Mouse (Mus musculus) heart, postnatal 36 days (tissue): ENCODE measurements around the gene Siva1. TPM values are rescaled to one million over a fixed set of nuclear protein-coding genes. Genes with fewer than 3 reads are reported as not detected.

Experiments used
- DNase-seq, 2 experiments: peaks; one replicate each; pipeline ENCODE4 v3.0.0; 2021 to 2022
- intact Hi-C: fragments of 180-260 bp; cut with DNase I; formaldehyde crosslinking; loops from one replicate; pipeline ENCODE4 v1.15.1; 2025
- total RNA-seq, 2 experiments: library from RNA; stranded (reverse); gene quantifications; 2 replicates each; pipeline ENCODE4 v1.2.3; 2021

Siva1 gene
- total RNA-seq, 2 experiments from 2014 or later, result 29.4 to 31.0 TPM

DNA sequence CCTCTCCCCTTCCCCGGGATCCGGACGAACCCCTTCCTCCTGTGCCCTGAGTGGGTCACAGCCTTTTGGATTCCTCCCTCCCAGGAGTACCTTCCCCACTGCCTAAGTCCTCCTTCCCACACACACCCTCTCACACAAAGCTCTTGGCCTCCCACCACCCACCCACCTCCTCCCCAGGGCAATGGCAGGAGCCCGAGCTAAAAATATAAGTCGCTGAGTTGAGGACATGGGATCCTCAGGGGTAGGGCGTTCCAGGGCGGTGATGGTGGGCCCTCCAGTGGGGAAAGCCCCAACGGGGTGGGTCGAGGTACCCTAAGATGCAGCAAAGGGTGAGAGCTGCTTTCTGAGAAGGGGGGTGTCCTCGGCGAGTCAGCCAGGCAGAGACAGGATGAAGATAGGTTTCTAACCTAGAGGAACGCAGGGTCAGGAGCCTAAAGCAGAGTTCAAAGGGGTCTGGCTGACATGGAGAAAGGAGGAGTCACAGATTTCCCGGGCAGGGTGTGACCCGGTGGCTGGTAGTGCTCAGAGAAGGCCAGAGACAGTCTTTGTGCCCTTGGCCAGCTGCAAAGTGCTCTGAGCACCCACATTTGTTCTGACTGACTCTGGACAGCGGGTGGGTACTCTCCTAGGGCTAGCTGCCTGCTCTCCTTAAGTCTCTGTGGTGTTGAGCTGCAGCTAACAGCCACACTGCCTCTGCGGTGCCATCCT is 24.0 kb upstream of the Siva1 start:
- DNase-seq, result no peak

DNA sequence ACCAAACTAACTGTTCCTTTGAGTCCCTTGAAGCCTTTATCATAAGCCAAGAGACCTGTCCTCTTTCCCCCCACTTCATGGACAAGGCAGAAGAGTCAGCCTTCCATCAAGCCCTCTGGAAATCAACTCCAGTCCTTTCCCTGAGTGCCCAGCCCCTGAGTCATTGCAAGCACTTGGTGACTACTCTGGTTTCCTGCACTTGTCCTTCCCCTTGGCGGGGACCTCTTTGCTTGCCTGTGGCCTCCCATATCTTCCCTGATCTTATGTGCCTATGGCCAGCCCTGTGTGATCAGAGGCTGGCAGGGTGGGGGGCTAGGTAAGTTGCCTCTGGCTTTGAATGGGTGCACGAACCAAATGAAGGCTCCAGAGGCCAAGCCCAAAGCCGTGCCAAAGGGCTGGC is 22.6 kb upstream of the Siva1 start:
- intact Hi-C loops, result no loop called here
- no peak for DNase-seq

More for the DNA sequence above, 24.0 kb upstream of the Siva1 start:
- intact Hi-C loops, result no loop called here

DNA sequence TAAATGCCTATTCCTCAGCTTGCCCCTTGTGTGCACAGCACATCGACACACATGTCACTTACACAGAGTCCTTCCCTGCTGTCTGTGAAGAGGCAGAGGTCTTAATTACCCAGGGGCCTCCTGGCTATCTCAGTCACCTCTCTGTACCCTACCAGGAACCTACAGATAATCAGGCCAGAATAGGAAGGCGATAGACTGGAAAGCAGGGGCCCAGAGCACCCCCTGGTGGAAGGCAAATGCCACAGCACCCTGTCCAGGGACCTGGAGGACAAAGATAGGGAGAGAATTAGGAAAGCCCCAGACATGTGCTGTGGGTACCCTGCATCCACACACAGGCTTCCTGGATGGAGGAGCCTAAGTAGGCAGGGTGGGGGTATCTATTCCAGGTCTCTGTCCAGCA is 20.7 kb upstream of the Siva1 start:
- intact Hi-C loops, result no loop called here
- peak; percentile 73 for DNase-seq

DNA sequence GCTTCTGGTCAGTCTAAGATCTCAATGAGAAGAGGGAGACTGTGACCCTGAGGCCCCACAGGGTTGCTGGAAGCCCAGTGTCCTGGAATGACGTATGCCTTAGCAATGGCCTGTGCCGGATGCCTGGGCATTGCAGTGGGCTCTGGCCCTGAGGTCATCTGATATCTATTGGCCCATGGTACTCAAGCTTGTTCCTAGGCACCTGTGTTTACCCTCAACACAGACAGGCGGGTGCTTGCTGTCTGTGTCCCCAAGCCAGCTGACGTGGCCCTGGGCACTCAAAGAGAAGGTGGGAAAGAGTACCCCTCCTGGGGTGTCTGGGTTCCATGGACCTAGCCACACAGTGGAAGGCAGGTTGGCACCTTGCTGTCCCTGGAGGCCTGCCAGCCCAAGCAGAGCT is 18.8 kb upstream of the Siva1 start:
- no peak for DNase-seq
- intact Hi-C loops, result no loop called here

DNA sequence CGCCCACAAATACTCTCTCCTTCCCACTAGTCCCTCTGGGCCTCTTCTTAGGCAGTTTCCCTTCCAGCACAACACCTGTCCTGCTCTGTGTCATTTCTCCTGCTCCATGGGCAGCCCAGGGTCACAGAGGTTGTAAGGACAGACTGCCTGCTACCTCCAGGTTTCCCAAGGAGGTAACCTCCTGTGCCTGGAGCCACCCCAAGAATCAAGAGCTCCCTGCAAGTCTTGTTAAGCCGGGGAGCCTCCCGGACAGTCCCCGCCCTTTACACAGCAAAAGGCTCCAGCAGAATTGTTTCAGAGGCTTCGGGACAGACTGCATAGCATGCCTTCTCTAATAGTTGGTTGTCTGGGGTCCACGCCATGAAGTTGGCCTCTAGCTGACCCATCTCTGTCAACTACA is 18.0 kb upstream of the Siva1 start:
- intact Hi-C loops, result no loop called here
- DNase-seq, result no peak

DNA sequence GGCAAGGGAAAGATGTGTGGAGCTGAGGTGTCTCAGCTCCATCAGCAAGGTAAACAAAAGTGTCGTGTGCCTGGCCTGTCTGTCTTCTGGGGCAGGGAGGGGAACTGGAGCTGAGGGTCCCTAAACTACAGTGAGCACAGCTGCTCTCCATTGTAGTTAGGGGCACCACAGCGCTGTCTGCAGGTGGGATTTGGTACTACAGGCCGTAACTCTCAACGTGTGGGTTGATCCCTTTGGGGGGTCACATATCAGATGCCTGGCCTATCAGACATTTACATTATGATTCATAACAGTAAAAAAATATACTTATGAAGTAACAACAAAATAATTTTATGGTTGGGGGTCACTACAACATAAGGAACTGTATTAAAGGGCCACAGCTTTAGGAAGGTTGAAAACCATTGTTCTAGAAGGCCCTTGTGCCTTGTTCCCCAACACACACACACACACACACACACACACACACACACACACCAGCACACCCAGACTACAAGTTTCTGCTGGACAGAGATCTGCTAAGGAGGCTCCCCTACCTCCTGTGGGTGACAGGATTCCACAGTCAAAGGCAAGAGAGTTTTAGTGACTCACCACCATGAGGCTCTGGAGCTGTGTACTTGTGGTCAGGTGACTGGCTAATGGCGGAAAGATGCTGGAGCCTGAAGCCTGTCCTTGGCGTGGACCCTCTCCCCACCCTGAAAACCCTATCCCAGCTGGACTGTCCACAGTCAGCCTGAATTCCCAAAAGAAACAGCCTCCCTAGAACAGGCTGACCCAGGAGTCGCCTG is 17.2 kb upstream of the Siva1 start:
- intact Hi-C loops, result no loop called here
- no peak for DNase-seq

DNA sequence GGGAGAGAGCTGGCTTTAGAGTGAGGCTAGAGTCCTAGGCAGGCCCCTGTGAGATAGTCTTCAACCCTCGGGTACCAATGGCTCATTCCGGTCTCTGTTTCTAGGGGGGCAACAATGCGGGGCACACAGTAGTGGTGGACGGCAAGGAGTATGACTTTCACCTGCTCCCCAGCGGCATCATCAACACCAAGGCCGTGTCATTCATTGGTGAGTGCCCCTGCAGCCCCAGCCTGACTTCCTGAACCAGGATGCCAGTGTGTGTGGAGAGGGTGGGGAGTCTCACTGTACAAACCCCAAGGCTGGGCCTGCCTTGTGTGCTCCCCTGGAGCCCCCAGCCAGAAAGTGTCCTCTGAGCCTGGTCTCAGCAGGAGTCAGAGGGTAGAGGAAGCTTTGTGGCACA is 16.3 kb upstream of the Siva1 start:
- intact Hi-C loops, result no loop called here
- DNase-seq, result no peak

DNA sequence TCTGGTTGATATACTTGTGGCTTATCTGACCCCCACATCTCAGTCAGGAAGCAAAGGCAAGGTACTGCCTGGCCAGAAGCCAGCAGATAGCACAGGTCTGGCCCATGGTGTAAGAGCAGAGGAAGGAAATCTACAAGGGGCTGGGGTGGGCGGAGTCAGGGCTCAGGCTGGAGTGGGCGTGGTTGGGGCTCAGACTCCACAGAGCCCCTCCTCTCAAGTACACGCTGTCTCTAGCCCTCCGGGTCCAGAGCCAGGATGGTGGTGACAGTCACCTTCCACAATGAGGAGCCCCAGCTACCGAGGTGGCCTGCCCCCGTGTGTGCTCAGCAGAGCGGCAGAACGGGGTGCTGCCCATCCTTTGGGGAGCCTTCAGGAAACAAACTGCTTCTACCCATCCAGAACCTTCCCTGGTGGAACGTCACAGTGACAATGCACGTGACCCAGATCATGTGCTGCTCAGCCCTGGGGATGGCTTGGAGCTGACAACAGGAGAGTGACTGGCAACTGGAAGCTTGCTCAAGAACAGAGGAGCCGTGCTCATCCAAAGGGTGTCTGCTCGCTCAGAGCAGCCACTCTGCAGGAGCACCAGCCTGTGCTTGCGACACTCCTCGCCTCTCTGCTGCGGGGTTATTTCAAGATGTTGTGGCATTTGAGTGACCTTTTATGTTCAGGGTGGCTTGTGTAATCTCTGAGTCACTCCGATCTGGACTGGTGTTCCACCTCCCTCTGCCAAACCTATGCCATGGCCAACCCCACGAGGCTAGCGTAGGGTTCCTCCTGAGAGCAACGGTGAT is 15.4 kb upstream of the Siva1 start:
- intact Hi-C loops, result no loop called here
- DNase-seq, result peak; percentile 61 to 67

DNA sequence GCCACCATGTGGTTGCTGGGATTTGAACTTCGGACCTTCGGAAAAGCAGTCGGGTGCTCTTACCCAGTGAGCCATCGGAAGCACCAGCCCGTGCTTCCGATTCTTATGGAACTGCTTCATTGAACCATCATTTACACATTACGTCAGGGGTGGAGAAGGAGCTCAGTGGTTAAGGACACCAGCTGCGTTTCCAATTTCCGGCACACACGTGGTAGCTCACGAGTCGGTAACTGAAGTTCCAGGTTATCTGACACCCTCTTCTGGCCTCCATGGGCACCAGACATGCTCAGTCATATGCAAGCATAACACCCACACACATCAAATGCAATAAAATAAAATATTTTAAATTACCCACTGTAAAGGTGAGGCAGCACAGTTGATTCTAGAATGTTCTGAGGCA is 14.4 kb upstream of the Siva1 start:
- no peak for DNase-seq
- intact Hi-C loops, result no loop called here

DNA sequence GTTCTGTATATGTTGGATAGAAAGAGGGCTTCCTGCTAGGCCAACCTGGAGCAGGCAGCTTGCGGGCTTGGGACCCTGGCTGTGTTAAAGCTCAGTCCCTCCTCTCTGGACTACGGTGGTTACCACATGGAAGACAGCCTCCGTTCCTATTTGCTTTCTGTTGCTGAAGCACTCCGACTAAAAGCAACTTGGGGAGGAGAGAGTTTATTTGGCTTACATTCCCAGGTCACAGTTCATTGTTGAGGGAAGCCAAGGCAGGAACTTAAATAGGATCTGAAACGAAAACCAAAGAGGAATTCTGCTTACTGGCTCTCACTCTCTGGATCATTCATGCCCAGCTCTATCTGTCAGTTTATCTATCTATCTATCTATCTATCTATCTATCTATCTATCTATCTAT is 13.7 kb upstream of the Siva1 start:
- DNase-seq, result no peak

DNA sequence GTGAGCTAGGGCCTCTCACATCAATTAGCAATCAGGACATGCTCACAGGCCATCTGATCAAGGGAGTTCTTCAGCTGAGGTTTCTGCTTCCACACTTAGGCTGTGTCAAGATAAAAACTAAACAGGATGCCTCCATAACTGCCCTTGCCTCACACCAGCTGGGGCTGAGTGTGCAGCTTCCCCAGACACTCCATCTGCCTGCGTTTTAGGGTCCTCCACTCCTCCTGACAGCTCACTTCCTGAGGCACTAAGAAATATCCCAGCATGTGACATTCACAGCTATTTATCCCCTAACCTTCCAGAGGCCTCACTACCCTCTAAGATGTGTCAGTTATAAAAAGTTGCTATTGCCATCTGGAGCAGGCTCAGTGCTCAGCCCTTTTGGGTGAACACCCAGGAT is 13.0 kb upstream of the Siva1 start:
- intact Hi-C loops, result no loop called here

More for the DNA sequence above, 13.7 kb upstream of the Siva1 start:
- intact Hi-C loops, result no loop called here

DNA sequence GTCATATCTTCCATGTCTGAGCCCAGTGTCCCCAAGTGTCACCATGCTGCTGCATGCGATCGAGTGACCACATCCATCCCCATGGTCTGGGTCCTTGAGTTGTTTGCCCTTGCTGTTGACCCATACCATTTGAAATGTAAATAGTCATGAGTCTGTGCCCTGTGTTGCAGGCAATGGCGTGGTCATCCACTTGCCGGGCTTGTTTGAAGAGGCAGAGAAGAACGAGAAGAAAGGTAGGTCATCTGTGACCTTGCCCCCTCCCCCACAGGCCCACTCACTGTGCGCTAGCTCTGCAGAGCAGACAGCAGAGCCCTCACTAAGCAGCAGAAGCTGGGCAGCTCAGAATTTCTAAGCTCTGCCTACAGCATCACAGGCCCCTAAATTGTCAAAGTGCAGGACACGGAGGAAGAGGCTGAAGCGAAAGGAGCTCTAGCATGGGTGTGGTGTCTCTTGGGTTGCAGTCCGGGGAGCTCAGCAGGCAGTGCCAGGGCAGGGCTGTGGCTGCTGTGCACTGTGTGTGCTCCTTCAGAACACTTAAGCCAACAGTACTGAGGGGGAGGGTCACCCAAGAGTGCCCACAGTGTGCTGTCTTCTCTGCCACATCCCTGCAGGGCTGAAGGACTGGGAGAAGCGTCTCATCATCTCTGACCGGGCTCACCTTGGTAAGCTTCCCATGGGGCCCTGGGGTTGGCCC is 12.2 kb upstream of the Siva1 start:
- intact Hi-C loops, result no loop called here

More for the DNA sequence above, 13.0 kb upstream of the Siva1 start:
- no peak for DNase-seq

DNA sequence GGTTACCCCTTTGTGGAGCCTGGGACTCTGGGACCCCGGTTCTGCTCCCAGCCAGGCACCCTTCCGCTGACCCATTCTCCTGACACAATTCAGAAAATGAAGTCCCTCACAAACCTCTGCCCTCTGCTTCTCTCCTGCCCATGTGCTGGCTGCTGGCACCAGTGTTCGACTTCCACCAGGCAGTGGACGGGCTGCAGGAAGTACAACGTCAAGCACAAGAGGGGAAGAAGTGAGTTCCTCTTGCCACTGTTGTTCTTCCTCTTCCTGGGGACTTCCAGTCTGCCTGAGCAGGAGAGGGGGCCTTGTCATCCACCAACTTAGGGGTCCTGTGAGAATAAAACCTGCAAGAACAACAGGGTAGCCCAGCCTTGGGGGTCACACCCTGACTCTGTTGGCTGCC is 11.6 kb upstream of the Siva1 start:
- intact Hi-C loops, result no loop called here

More for the DNA sequence above, 12.2 kb upstream of the Siva1 start:
- DNase-seq, result no peak

DNA sequence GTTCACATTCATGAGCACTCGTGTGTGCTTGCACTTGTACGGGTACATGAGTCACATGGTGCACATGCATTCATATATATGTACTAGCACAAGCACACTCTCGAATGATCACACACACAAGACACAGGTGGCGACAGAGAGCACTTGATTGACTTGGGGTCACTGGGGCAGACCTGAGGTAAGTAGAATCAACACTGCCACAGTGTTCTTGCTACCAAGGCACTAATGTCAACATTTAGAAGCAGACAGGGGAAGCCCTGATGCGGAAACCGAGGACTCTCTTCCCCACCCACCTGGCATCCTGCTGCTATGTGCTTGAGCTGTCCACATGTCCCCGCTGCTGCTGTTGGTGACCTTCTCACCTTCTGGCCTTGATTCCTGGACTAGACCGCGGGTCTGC is 10.8 kb upstream of the Siva1 start:
- DNase-seq, result no peak
- intact Hi-C loops, result no loop called here

More for the DNA sequence above, 11.6 kb upstream of the Siva1 start:
- DNase-seq, result no peak

DNA sequence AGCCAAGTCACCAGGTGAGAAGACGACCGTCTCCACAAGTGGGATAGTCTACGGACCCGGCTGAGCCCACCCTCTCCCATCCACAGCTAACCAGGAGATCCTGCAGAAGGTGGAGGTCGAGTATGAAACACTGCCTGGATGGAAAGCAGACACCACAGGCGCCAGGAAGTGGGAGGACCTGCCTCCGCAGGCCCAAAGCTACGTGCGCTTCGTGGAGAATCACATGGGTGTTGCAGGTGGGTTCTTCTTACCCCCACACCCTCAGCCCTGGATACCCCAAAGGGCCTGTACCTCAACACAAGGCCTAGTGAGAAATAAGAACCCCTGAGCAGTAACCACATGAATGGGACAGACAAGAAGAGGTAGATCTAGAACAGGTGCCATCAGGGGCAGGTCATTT is 5.0 kb upstream of the Siva1 start:
- intact Hi-C loops, result no loop called here
- DNase-seq, result no peak

DNA sequence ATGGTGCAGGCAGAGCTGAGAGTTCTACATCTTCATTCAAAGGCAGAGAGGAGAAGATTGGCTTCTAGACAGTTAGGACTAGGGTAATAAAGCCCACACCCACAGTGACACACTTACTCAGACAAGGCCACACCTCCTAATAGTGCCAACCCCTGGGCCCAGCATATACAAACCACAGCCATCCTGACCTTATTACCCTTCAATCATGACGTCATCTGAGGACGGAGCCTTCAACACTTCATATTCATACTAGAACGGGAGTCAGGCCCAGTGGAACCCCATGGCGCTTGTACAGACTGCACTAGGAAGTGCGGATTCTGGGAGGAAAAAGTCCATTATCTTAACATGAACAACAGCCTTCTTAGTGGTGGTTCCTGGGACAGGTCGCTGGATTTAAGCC is 1.4 kb upstream of the Siva1 start:
- no peak for DNase-seq
- intact Hi-C loops, result no loop called here

DNA sequence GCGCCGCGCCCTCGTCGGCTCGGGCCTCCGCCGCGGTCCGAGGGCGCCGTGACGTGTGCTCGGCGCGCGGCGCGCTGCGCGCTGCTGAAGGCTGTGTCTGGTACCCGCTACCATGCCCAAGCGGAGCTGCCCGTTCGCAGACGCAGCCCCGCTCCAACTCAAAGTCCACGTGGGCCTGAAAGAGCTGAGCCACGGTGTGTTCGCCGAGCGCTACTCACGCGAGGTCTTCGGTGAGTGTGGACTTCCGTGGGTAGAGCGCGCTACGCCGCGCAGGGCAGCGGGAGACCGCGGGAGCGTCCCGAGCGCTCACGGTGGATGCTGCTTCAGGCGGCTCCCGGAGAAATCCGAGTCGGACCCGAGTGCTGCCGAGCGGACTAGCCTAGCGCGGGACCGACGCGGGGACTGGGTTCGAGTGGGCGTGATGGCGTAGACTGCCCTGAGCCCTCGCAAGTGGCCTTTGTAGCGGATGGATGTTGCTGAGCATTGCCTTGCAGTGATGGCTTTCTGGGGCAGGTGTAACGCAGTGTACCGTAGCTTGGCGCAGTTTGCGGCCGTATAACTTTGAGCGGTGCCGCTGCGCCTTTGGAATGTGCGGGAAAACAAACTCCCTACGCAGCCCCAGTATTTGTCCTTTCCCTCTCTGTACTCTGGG is 502 bp downstream of the Siva1 start:
- intact Hi-C loops, result no loop called here
- no peak for DNase-seq

DNA sequence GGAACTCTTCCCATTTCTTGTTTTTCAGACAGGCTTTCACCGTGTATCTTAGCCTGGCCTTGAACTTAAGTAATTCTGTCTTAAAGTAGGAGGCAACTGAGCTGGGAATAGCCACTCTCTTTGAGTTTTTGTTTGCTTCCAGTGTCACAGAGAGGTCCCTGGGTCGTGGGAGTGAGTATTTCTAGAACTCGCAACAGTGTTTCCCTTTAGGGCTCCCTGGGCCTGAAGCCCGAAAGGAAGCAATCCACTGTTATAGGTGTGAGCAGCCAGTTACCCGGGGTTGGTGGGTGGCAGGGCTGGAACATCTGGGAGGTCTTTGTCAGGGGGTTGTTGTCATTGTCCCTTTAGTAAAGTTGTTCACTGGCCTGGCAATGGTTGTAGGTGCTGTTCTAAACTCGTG is 1.7 kb downstream of the Siva1 start:
- intact Hi-C loops, result no loop called here
- no peak for DNase-seq

DNA sequence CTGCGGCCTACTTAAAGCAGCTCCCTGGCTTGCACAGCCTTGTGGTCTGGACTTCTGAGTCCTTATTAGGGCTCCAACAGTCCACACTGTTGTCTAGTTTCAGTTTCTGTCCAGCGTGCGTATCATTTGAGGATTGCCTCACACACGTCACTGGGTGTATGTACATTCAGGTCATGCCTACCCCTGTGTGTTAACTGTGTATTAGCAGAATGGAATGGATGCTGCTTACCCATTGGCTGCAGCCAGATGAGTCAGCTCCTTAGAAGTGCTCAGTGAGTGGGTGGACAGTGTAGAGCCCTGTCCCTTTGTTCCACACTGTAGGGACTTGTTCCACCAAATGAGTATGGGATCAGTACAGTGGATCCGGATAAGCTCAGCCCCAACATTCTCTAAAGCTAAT is 3.6 kb downstream of the Siva1 start:
- intact Hi-C loops, result no loop called here
- DNase-seq, result no peak

DNA sequence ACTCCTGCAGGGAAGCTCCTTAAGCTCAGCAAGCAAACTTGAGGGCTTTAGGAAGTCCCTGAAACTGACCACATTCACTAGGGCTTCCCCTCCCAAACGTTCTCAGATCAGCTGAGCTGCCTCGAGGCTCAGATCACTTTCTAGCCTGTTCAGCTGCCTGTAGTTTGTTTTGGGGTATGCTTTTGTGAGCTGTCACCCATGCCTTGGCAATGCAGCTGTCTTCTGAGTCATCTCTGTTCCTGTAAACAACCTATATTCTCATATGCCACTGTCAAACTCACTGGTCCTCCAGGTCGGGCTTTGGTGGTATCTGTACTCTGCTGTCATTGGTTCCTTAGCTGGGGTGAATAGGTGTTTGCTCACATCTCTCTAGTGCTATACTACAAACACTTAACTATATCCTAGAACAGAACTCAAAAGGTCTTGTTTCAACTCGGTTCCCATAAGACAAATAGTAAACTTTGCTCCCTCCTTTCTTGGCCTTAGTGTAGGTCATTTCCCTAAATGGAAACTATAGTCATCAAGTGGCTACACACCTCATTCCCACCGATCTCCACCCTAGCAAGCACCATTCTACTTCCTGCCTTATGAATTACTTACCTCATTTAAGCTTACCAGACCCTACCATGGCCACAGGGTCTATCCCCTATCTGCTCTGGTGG is 7.4 kb downstream of the Siva1 start:
- no peak for DNase-seq
- intact Hi-C loops, result loop anchor here (5.0 kb wide), 1 partner anchor 190 kb away; no protein-coding TSS in a partner anchor
